Mouse (Mus musculus): ENCODE results near the gene Blvrb.
A peak's percentile ranks its signal among the peaks of the same experiment; 100 is the strongest.
"Not testable (repeated sequence)": the region's sequence is repeated elsewhere in the genome, so short reads cannot be mapped to it uniquely, and the experiment has no call there.

Gene Blvrb

GRCm38 (mm10) chr7:27480927-27481626, 33.3 kb downstream of the Blvrb start:
- DNase-seq (ENCODE audit: extremely low spot score, low read depth, low spot score): no peak

- DNase-seq (ENCODE audit: extremely low spot score, low read depth, low spot score): no peak
Measured at GRCm38 (mm10) chr7:27481627-27481969, 33.8 kb downstream of the Blvrb start.

- DNase-seq (ENCODE audit: extremely low spot score, low read depth, low spot score): no peak
Measured at GRCm38 (mm10) chr7:27483860-27484259, 36.1 kb downstream of the Blvrb start.

GRCm38 (mm10) chr7:27486102-27486769, 38.5 kb downstream of the Blvrb start:
- DNase-seq (ENCODE audit: extremely low spot score, low read depth, low spot score): no peak

- no peak for DNase-seq (ENCODE audit: extremely low spot score, low read depth, low spot score)
Measured at GRCm38 (mm10) chr7:27486770-27487697, 39.3 kb downstream of the Blvrb start, which contains the start of gene Sertad1. TSS of gene Sertad1 (plus strand) at chr7:27486910.

GRCm38 (mm10) chr7:27487740-27488268, 40.0 kb downstream of the Blvrb start:
- DNase-seq (ENCODE audit: extremely low spot score, low read depth, low spot score): no peak

GRCm38 (mm10) chr7:27489270-27489869, 41.6 kb downstream of the Blvrb start:
- no peak for DNase-seq (ENCODE audit: extremely low spot score, low read depth, low spot score)

- DNase-seq (ENCODE audit: extremely low spot score, low read depth, low spot score): no peak
Measured at GRCm38 (mm10) chr7:27490227-27490542, 42.4 kb downstream of the Blvrb start.

- no peak for DNase-seq (ENCODE audit: extremely low spot score, low read depth, low spot score)
Measured at GRCm38 (mm10) chr7:27490543-27491329, 43.0 kb downstream of the Blvrb start.

- no peak for DNase-seq (ENCODE audit: extremely low spot score, low read depth, low spot score)
Measured at GRCm38 (mm10) chr7:27491856-27492255, 44.1 kb downstream of the Blvrb start.

- DNase-seq (ENCODE audit: extremely low spot score, low read depth, low spot score): no peak
Measured at GRCm38 (mm10) chr7:27493022-27493421, 45.2 kb downstream of the Blvrb start.

GRCm38 (mm10) chr7:27493450-27493849, 45.7 kb downstream of the Blvrb start:
- no peak for DNase-seq (ENCODE audit: extremely low spot score, low read depth, low spot score)

- DNase-seq (ENCODE audit: extremely low spot score, low read depth, low spot score): not testable (repeated sequence)
Measured at GRCm38 (mm10) chr7:27494659-27495367, 47.0 kb downstream of the Blvrb start.

GRCm38 (mm10) chr7:27499036-27499435, 51.3 kb downstream of the Blvrb start, which contains the start of gene Prx:
TSS of gene Prx (plus strand) at chr7:27499324.
- no peak for DNase-seq (ENCODE audit: extremely low spot score, low read depth, low spot score)

- DNase-seq (ENCODE audit: extremely low spot score, low read depth, low spot score): no peak
Measured at GRCm38 (mm10) chr7:27501620-27502019, 53.8 kb downstream of the Blvrb start.

- no peak for DNase-seq (ENCODE audit: extremely low spot score, low read depth, low spot score)
Measured at GRCm38 (mm10) chr7:27506765-27507370, 59.1 kb downstream of the Blvrb start.

- DNase-seq (ENCODE audit: extremely low spot score, low read depth, low spot score): peak; percentile 90
Measured at GRCm38 (mm10) chr7:27507711-27508647, 60.2 kb downstream of the Blvrb start.

- DNase-seq (ENCODE audit: extremely low spot score, low read depth, low spot score): no peak
Measured at GRCm38 (mm10) chr7:27508648-27509005, 60.8 kb downstream of the Blvrb start.

Measured in hindlimb bud, embryonic 11.5 days (tissue).